Mouse (Mus musculus) CH12.LX (cell line): ENCODE data around the gene Tmem178b. TPM values are rescaled to one million over a fixed set of nuclear protein-coding genes. Genes with fewer than 3 reads are reported as not detected.

Experiments used
- DNase-seq: peaks from one replicate; pipeline ENCODE4 v3.0.0-alpha.2; 2013; ENCODE audit errors: extremely low read depth
- H3K27ac ChIP-seq: 2 replicates; pipeline ENCODE4 v1.5.1; 2012; ENCODE audit warnings: low read depth, mild to moderate bottlenecking, control low read depth, moderate library complexity; ENCODE audit not compliant: insufficient read depth
- H3K27me3 ChIP-seq: replicated peaks from 2 replicates; pipeline ENCODE3; 2012; ENCODE audit warnings: inconsistent platforms
- H3K36me3 ChIP-seq, 2 experiments: replicated peaks in 1 of 2; 2 replicates each; pipeline versions ENCODE3 to v1.6.1; 2012; ENCODE audit warnings: inconsistent platforms in 1 of 2, low read length in 1 of 2, mild to moderate bottlenecking in 1 of 2, mixed read lengths in 1 of 2, moderate library complexity in 1 of 2; ENCODE audit not compliant: control insufficient read depth in 1 of 2, insufficient read depth in 1 of 2
- H3K4me1 ChIP-seq, 2 experiments: 2 replicates each; pipeline ENCODE4 v1.6.1; 2012; ENCODE audit warnings: inconsistent platforms in 1 of 2, moderate library complexity in 1 of 2; ENCODE audit not compliant: insufficient read depth in 2 of 2, control insufficient read depth in 1 of 2
- H3K4me2 ChIP-seq: 2 replicates; pipeline ENCODE4 v1.6.1; 2012; ENCODE audit warnings: low read depth, mild to moderate bottlenecking, control low read depth; ENCODE audit not compliant: poor library complexity, insufficient read depth, severe bottlenecking
- H3K4me3 ChIP-seq, 3 experiments: fragments of 150-350 bp in 1 of 3; sonication (generic) in 1 of 3; replicated peaks in 1 of 3; 2 replicates each; pipeline versions ENCODE3 to v1.5.1; 2011 to 2012; ENCODE audit warnings: low read depth in 2 of 3, low read length in 2 of 3, mild to moderate bottlenecking in 2 of 3, moderate library complexity in 2 of 3, control low read depth in 1 of 3, improper control_type of control experiment in 1 of 3, inconsistent platforms in 1 of 3, mixed read lengths in 1 of 3; ENCODE audit not compliant: poor library complexity in 1 of 3
- H3K79me2 ChIP-seq: replicated peaks from 2 replicates; pipeline ENCODE4 v1.6.1; 2012; ENCODE audit warnings: mild to moderate bottlenecking, moderate library complexity; ENCODE audit not compliant: control insufficient read depth, poor library complexity, insufficient read depth, severe bottlenecking; ENCODE audit errors: extremely low read depth
- H3K9ac ChIP-seq: 2 replicates; pipeline ENCODE4 v1.6.1; 2012; ENCODE audit warnings: low read depth, mild to moderate bottlenecking, control low read depth, moderate library complexity; ENCODE audit not compliant: insufficient read depth
- H3K9me3 ChIP-seq: replicated peaks from 2 replicates; pipeline ENCODE3; 2012; ENCODE audit warnings: low read length, inconsistent platforms, mixed read lengths
- ELF1 ChIP-seq: IDR thresholded peaks from 2 replicates; pipeline ENCODE4 v1.6.1; 2014; ENCODE audit warnings: low read depth, mild to moderate bottlenecking, inconsistent platforms, low read length, improper control_type of control experiment
- EP300 ChIP-seq: IDR thresholded peaks from 2 replicates; pipeline ENCODE4 v1.6.1; 2011; ENCODE audit warnings: low read length, improper control_type of control experiment
- IRF4 ChIP-seq: IDR thresholded peaks from 2 replicates; pipeline ENCODE4 v1.6.1; 2014; ENCODE audit warnings: low read depth, mild to moderate bottlenecking, inconsistent platforms, low read length, improper control_type of control experiment
- KAT2A ChIP-seq: IDR thresholded peaks from 2 replicates; pipeline ENCODE4 v1.6.1; 2012; ENCODE audit warnings: low read length, improper control_type of control experiment, inconsistent platforms; ENCODE audit not compliant: insufficient replicate concordance
- MAFK ChIP-seq: IDR thresholded peaks from 2 replicates; pipeline ENCODE4 v1.6.1; 2011; ENCODE audit warnings: low read length, improper control_type of control experiment; ENCODE audit not compliant: insufficient replicate concordance
- MAX ChIP-seq: IDR thresholded peaks from 2 replicates; pipeline ENCODE4 v1.6.1; 2011; ENCODE audit warnings: low read length, improper control_type of control experiment
- MEF2A ChIP-seq: IDR thresholded peaks from 2 replicates; pipeline ENCODE4 v1.6.1; 2014; ENCODE audit warnings: low read depth, mild to moderate bottlenecking, inconsistent platforms, low read length, improper control_type of control experiment, borderline replicate concordance
- MXI1 ChIP-seq: IDR thresholded peaks from 2 replicates; pipeline ENCODE4 v1.6.1; 2011; ENCODE audit warnings: mild to moderate bottlenecking, low read depth, low read length, improper control_type of control experiment
- NELFE ChIP-seq: IDR thresholded peaks from 2 replicates; pipeline ENCODE4 v1.6.1; 2011; ENCODE audit warnings: low read depth, low read length, improper control_type of control experiment
- NRF1 ChIP-seq: IDR thresholded peaks from 2 replicates; pipeline ENCODE4 v1.6.1; 2014; ENCODE audit warnings: low read depth, mild to moderate bottlenecking, inconsistent platforms, low read length, improper control_type of control experiment, moderate library complexity
- POLR2A ChIP-seq: IDR thresholded peaks from 2 replicates; pipeline ENCODE4 v1.6.1; 2011; ENCODE audit warnings: low read depth, mild to moderate bottlenecking, improper control_type of control experiment, low read length
- POLR2AphosphoS2 ChIP-seq: IDR thresholded peaks from 2 replicates; pipeline ENCODE4 v1.6.1; 2011; ENCODE audit warnings: low read depth, low read length, improper control_type of control experiment
- RCOR1 ChIP-seq: conservative IDR thresholded peaks from 2 replicates; pipeline ENCODE4 v1.6.1; 2012; ENCODE audit warnings: low read depth, mild to moderate bottlenecking, inconsistent platforms, low read length, improper control_type of control experiment
- SIN3A ChIP-seq: IDR thresholded peaks from 2 replicates; pipeline ENCODE4 v1.6.1; 2012; ENCODE audit warnings: low read length, improper control_type of control experiment, inconsistent platforms
- TBP ChIP-seq: conservative IDR thresholded peaks from 2 replicates; pipeline ENCODE4 v1.6.1; 2011; ENCODE audit warnings: low read depth, low read length, improper control_type of control experiment
- USF2 ChIP-seq: conservative IDR thresholded peaks from 2 replicates; pipeline ENCODE4 v1.6.1; 2011; ENCODE audit warnings: low read depth, low read length, improper control_type of control experiment
- ZKSCAN1 ChIP-seq: IDR thresholded peaks from 2 replicates; pipeline ENCODE4 v1.6.1; 2012; ENCODE audit warnings: low read depth, inconsistent platforms, low read length, improper control_type of control experiment, borderline replicate concordance
- ZMIZ1 ChIP-seq: IDR thresholded peaks from 2 replicates; pipeline ENCODE4 v1.6.1; 2012; ENCODE audit warnings: low read depth, mild to moderate bottlenecking, inconsistent platforms, low read length, improper control_type of control experiment
- dilution Hi-C: fragments of 300-500 bp; cut with MboI; formaldehyde crosslinking; loops from 2 replicates; pipeline ENCODE4 v1.14.3; 2020; ENCODE audit warnings: low sequenced_read_pairs; ENCODE audit not compliant: extremely low pct_unique_long_range_greater_than_20kb, extremely low pct_ligation_motif_present
- in situ Hi-C: fragments of 300-500 bp; cut with MboI; formaldehyde crosslinking; loops from 3 replicates; pipeline ENCODE4 v1.14.3; 2019; ENCODE audit warnings: low sequenced_read_pairs, low pct_ligation_motif_present, low pct_unique_long_range_greater_than_20kb, mixed read lengths
- polyA plus RNA-seq: library from polyadenylated mRNA; unstranded; fragments of >175 nt; gene quantifications from 2 replicates; pipeline ENCODE4 v1.2.1, GENCODE M21; 2012; ENCODE audit warnings: low read depth; ENCODE audit not compliant: insufficient read length
- total RNA-seq, 2 experiments: library from RNA; depleted of rRNA; stranded (reverse); fragments of 300-350 nt in 1 of 2; fragments of >200 nt in 1 of 2; gene quantifications; 2 replicates each; pipeline ENCODE4 v1.2.3; 2012 to 2014

Gene Tmem178b
- total and polyA plus RNA-seq, 3 experiments, result not detected

DNA sequence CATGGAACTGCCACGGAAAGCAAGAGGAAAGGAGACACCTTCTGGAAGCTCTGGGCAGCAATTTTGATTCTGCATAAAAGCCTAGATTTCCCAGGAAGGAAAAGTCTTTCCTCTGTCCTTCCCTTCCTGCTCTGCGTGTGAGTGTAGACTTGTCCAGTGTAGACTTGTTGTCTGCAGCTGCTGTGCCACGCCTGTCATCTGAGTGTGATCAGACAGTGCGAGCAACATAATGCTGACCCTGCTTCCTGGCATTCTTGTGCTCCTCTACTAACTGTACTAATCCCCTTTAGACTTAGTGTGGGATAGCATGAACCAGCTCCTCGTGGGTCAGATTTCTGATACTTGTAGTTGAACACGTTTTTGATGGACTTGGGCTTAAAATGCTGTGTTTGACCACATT lies 262.6 kb downstream of the Tmem178b start:
- Histone ChIP-seq H3K4me3 (no peak overlapping the region), H3K4me2 (no peak overlapping the region), H3K79me2 (no peaks in the 10 kb centered on the region), H3K4me1 (no peaks in the 10 kb centered on the region), H3K36me3 (no peaks in the 10 kb centered on the region), H3K27ac (no peak overlapping the region), H3K9me3 (no peaks in the 10 kb centered on the region), H3K27me3 (no peaks in the 10 kb centered on the region), H3K9ac (no peak overlapping the region)
- dilution Hi-C loops (no loop called here), in situ Hi-C loops (no loop called here)
- TF ChIP-seq EP300 (no peak), SIN3A (no peak), MAX (no peak), ZKSCAN1 (no peak), IRF4 (no peak), MEF2A (no peak), MAFK (no peak), ZMIZ1 (no peak), TBP (no peak), KAT2A (no peak), ELF1 (no peak), RCOR1 (no peak), POLR2AphosphoS2 (no peak), MXI1 (no peak)
- DNase-seq, result no peak

GRCm38 (mm10) chr6:40137346-40137745 lies 264.3 kb downstream of the Tmem178b start:
- H3K79me2 ChIP-seq, result no peaks in the 10 kb centered on the region
- TF ChIP-seq MXI1 (no peak), USF2 (no peak), POLR2A (no peak), NRF1 (no peak), NELFE (no peak), IRF4 (no peak), EP300 (no peak)
- no peak overlapping the region for H3K4me3 ChIP-seq
- no peaks in the 10 kb centered on the region for H3K9me3 ChIP-seq
- no peaks in the 10 kb centered on the region for H3K27me3 ChIP-seq
- in situ Hi-C loops, result no loop called here
- H3K4me1 ChIP-seq, result peaks cover 0 to under 1% of the 10 kb centered on the region in 2 experiments; a peak in 1 of 4 replicates
- DNase-seq, result no peak
- H3K36me3 ChIP-seq, result no peaks in the 10 kb centered on the region
- no peak overlapping the region for H3K9ac ChIP-seq
- no peak overlapping the region for H3K4me2 ChIP-seq
- no peak overlapping the region for H3K27ac ChIP-seq
- dilution Hi-C loops, result no loop called here
